In genomic region chr2:19238771-19239170, GRCm38 (mm10) we compare ENCODE assay signal across 15 mouse cellular contexts. TPM values are rescaled to one million over a fixed set of nuclear protein-coding genes. Genes with fewer than 3 reads are reported as not detected.
A peak's percentile ranks its signal among the peaks of the same experiment; 100 is the strongest.
DNase-seq lines count a peak whose midpoint lies in the region; TF ChIP-seq lines count a peak whose summit lies in the region.
"Had no signal": no experiment of that assay in that cellular context is flagged by ENCODE, and none has a peak within 500 bp of the region (broad histone marks: within the 10 kb centered on the region; RNA-seq: fewer than 3 reads in every experiment).

No protein-coding gene starts in this region.

- no peak for DNase-seq in layer of hippocampus, adult 2 months (ENCODE audit: low spot score in 2 of 2)
- no peak for DNase-seq in layer of hippocampus, postnatal 10 days (ENCODE audit: low spot score in 2 of 2)
- peak; percentile 16 for DNase-seq in CH12.LX (ENCODE audit: extremely low read depth)
- DNase-seq in MN1 (ENCODE audit: low spot score) = peak; percentile 3
- peak; percentile 12 for DNase-seq in thymus, postnatal 0 days (ENCODE audit: low spot score)
- DNase-seq in spleen, adult 12 weeks (ENCODE audit: low spot score) = no peak
- DNase-seq in layer of hippocampus, postnatal 36 days = no peak
- DNase-seq: cerebellum, adult 8-10 months; gastrocnemius, postnatal 25 days; lung, postnatal 36 days; midbrain, embryonic 14.5 days; retina, postnatal 1 day had no signal

- H3K27ac ChIP-seq in layer of hippocampus, adult 2 months = no peak overlapping the region
- H3K27ac ChIP-seq in CH12.LX (ENCODE audit: insufficient read depth, low read depth) = no peak overlapping the region
- H3K27ac ChIP-seq: embryonic facial prominence, embryonic 10.5 days; limb, embryonic 13.5 days; neural tube, embryonic 13.5 days had no signal

- TF ChIP-seq POLR2A in CH12.LX (IDR thresholded peaks at IDR 0.05; ENCODE audit: low read depth, low read length) = no peak

- H3K27me3 ChIP-seq in CH12.LX (replicated peaks) = no peaks in the 10 kb centered on the region
- H3K27me3 ChIP-seq: limb, embryonic 13.5 days; neural tube, embryonic 13.5 days had no signal

- H3K36me3 ChIP-seq in CH12.LX (replicated peaks in 1 of 2; ENCODE audit: control insufficient read depth in 1 of 2, insufficient read depth in 1 of 2, low read length in 1 of 2) = no peaks in the 10 kb centered on the region
- H3K36me3 ChIP-seq: embryonic facial prominence, embryonic 10.5 days; limb, embryonic 13.5 days; neural tube, embryonic 13.5 days had no signal

- no peak for TF ChIP-seq EP300 in CH12.LX (IDR thresholded peaks at IDR 0.05; ENCODE audit: low read length)

- peak; percentile 64 for TF ChIP-seq CTCF in layer of hippocampus, adult 2 months (conservative IDR thresholded peaks at IDR 0.05)
- peak; percentile 40 to 44; a peak in 3 of 4 replicates for TF ChIP-seq CTCF in CH12.LX (conservative IDR thresholded peaks at IDR 0.05 in 1 of 2, IDR thresholded peaks at IDR 0.05 in 1 of 2; ENCODE audit: low read depth in 2 of 2, low read length in 2 of 2)

- dilution Hi-C loops in CH12.LX (cut with MboI; ENCODE audit: extremely low pct_ligation_motif_present, extremely low pct_unique_long_range_greater_than_20kb, low sequenced_read_pairs) = no loop called here

- H3K4me3 ChIP-seq in layer of hippocampus, adult 2 months = no peak overlapping the region
- H3K4me3 ChIP-seq in CH12.LX (replicated peaks in 1 of 3; ENCODE audit: low read depth in 2 of 3, low read length in 2 of 3, poor library complexity in 1 of 3) = no peak overlapping the region
- H3K4me3 ChIP-seq: embryonic facial prominence, embryonic 10.5 days; limb, embryonic 13.5 days; neural tube, embryonic 13.5 days had no signal

- peak; percentile 26 for TF ChIP-seq RAD21 in CH12.LX (IDR thresholded peaks at IDR 0.05; ENCODE audit: low read depth, low read length)

- H3K9me3 ChIP-seq in CH12.LX (replicated peaks; ENCODE audit: low read length) = no peaks in the 10 kb centered on the region
- H3K9me3 ChIP-seq: embryonic facial prominence, embryonic 10.5 days; limb, embryonic 13.5 days; neural tube, embryonic 13.5 days had no signal

- no peak overlapping the region for H3K4me2 ChIP-seq in CH12.LX (ENCODE audit: insufficient read depth, low read depth, poor library complexity, severe bottlenecking)
- H3K4me2 ChIP-seq: limb, embryonic 13.5 days; neural tube, embryonic 13.5 days had no signal

- in situ Hi-C loops in CH12.LX (cut with MboI; ENCODE audit: low pct_ligation_motif_present, low pct_unique_long_range_greater_than_20kb, low sequenced_read_pairs) = no loop called here

- no peaks in the 10 kb centered on the region for H3K4me1 ChIP-seq in CH12.LX (ENCODE audit: control insufficient read depth in 1 of 2, insufficient read depth in 2 of 2)
- H3K4me1 ChIP-seq: embryonic facial prominence, embryonic 10.5 days; limb, embryonic 13.5 days; neural tube, embryonic 13.5 days had no signal

- H3K79me2 ChIP-seq in CH12.LX (replicated peaks; ENCODE audit: control insufficient read depth, extremely low read depth, insufficient read depth, poor library complexity, severe bottlenecking) = no peaks in the 10 kb centered on the region

- no peak overlapping the region for H3K9ac ChIP-seq in CH12.LX (ENCODE audit: insufficient read depth, low read depth)
- H3K9ac ChIP-seq: limb, embryonic 13.5 days; neural tube, embryonic 13.5 days had no signal

TF ChIP-seq in CH12.LX, 34 proteins besides CTCF, POLR2A, EP300 and RAD21:
- TF ChIP-seq SIN3A (IDR thresholded peaks at IDR 0.05; ENCODE audit: low read length) = no peak
- no peak for TF ChIP-seq TBP (conservative IDR thresholded peaks at IDR 0.05; ENCODE audit: low read depth, low read length)
- TF ChIP-seq ZC3H11A (IDR thresholded peaks at IDR 0.05; ENCODE audit: low read depth, low read length) = no peak
- TF ChIP-seq SMC3 (IDR thresholded peaks at IDR 0.05; ENCODE audit: low read depth, low read length) = peak; percentile 14; the same call in 1 of the 2 replicates
- no peak for TF ChIP-seq MAFK (IDR thresholded peaks at IDR 0.05; ENCODE audit: insufficient replicate concordance, low read length)
- no peak for TF ChIP-seq POLR2AphosphoS2 (IDR thresholded peaks at IDR 0.05; ENCODE audit: low read depth, low read length)
- no peak for TF ChIP-seq MAZ (IDR thresholded peaks at IDR 0.05; ENCODE audit: low read depth, low read length)
TF ChIP-seq in CH12.LX: peak in this region for 1.

RNA-seq across cellular contexts. Expression of gene Armc3, which starts 39.7 kb away (rescaled TPM):
- total RNA-seq in layer of hippocampus, adult 2 months (2021) = under 1 TPM; 0.72 to 0.81 TPM
- total RNA-seq in layer of hippocampus, postnatal 10 days (2021) = 1 to 10 TPM; 1.1 to 1.4 TPM
- total RNA-seq in CH12.LX (2012; rRNA removed) (0.08 TPM in 2 replicates), CH12.LX (2014; rRNA removed) (0.20 and 0.21 TPM in 2 replicates)
- 0.36 and 0.46 TPM in 2 replicates for polyA plus RNA-seq in CH12.LX (2012; ENCODE audit: insufficient read length, low read depth)
- polyA plus RNA-seq in thymus, postnatal 0 days (2015; fragmentation: Nextera tagmentation; extraction: Ambion mirVana) = 0.53 and 0.57 TPM in 2 replicates
- under 1 TPM; 0.40 to 0.73 TPM for total RNA-seq in layer of hippocampus, postnatal 36 days (2021)
- total RNA-seq: gastrocnemius, postnatal 25 days had no signal

Comparison
In these comparisons a context has a peak if more than half of its experiments do, and no peak if none do; other contexts are left out.
1. DNase-seq: peak in CH12.LX (single experiment), MN1 (single experiment) and thymus, postnatal 0 days (single experiment); none in layer of hippocampus, adult 2 months (0 of 2), layer of hippocampus, postnatal 10 days (0 of 2), spleen, adult 12 weeks (single experiment) and layer of hippocampus, postnatal 36 days (0 of 2).